Mouse (Mus musculus) neutrophil, adult 5-6 weeks (primary cell): ENCODE data around the gene Cnot1. TPM values are rescaled to one million over a fixed set of nuclear protein-coding genes. Genes with fewer than 3 reads are reported as not detected.

Experiments used
- ATAC-seq: fragments of 151-379, 151-347 bp; 2 replicates; pipeline ENCODE4 v1.8.0; 2017; ENCODE audit warnings: mild to moderate bottlenecking, moderate TSS enrichment; ENCODE audit not compliant: insufficient number of reproducible peaks, poor library complexity, low FRiP score, severe bottlenecking; ENCODE audit errors: extremely low read depth
- total RNA-seq: library from RNA; stranded (forward); fragments of 200-1000 nt; gene quantifications from 2 replicates; pipeline ENCODE4 v1.2.3, GENCODE M21; 2017

Gene Cnot1
- 160 and 182 TPM in 2 replicates for total RNA-seq

- ATAC-seq: peak; percentile 86
These were observed at the start of gene Cnot1 for GRCm38 (mm10) chr8:95807331-95807843. TSS of gene Cnot1 (minus strand) at chr8:95807464.

DNA sequence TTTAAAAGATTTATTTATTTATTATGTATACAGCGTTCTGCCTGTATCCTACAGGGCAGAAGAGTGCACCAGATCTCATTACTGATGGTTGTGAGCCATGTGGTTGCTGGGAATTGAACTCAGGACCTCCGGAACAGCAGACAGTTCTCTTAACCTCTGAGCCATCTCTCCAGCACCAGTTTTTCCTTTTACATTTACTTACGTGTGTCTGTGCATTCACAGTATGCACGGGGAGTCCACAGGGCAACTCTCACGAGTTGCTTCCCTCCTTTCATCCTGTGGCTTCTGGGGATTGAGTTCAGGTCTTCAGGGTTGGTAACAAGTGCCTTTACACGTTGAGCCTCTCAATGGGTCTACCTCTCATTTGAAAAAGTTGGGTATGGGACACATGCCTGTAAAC is 46.9 kb upstream of the Cnot1 start:
- no peak for ATAC-seq

DNA sequence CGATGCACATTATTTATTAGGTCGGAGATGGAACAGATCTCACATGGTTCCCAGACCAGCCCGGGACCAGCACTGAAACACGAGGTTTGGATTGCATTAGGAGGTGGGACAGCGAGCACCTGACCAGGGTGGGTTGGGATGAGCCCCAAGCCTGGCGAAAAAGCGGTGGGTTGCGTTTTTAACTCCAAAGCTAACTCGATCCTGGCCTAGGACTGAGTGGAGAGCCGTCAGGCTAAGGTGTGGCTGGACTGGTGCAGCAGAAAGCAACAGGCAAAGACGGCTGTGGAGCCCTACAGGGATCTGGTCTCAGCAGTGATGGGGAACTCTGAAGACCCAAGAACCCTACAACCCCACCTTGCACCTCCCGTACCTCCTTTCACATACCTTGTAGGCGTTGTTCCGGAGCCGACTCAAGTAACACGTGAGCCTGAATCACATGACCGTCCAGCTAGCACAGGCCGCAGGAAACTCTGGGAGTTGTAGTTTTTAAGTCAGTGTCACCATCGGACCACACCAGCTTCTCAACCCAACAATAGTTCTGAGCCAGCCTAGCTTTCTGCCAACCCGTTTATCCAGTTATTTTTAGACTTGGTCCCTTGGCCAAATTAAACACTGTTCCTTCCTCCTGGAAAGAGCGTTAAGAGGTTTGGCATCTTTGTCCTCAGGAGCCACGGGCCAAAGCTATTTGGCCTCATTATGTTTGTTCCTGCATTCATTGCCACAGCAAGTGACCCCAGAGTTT is 46.0 kb upstream of the Cnot1 start, which contains the start of gene Slc38a7:
Gene Slc38a7, minus strand, starts transcription at position 438 of the 742 bp plus-strand sequence.
- peak; percentile 91 for ATAC-seq

DNA sequence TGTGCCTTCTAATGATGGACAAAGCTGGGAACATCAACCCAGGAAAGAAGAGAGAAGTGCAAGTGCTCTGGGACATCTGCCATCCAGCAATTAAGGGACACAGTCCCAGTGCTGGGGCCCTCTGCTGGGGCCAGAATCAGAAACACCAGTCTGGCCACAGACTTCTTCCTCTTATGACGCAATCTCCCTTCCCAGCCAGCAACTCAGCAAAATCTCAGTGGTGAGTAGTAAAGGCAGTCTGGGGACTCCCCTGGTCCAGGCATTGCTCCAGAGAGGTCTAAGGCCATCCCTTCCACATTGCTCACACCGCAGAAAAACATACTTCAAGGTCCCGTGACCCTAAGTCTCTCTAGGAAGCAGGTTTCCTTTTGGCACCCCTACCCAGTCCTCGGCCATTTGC is 45.0 kb upstream of the Cnot1 start:
- ATAC-seq: peak; percentile 81

GRCm38 (mm10) chr8:95850326-95850725 is 43.1 kb upstream of the Cnot1 start:
- ATAC-seq: no peak

GRCm38 (mm10) chr8:95848734-95849464 is 41.6 kb upstream of the Cnot1 start:
- ATAC-seq: no peak

DNA sequence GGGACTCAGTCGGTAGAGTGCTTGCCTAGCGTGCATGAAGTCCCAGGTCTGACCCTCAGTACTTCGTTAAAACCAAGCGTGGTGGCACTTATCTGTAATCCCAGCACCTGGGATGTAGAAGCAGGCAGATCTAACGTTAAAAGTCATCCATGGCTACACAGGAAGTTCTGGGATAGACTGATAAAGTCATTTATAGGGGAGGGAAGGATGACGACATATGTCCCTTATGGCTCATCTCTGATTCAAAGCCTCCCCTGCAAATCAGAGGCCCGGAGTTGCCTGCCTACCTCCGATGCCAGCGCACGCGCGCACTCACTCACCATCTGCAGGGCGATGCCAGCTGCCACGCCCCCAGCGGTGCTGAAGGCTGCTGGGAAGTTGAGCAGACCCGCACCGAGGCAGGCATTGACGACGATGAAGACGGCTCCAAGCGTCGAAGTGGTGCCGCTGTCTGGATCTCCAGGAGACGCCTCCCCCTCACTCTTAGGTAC is 40.8 kb upstream of the Cnot1 start:
- ATAC-seq: no peak

DNA sequence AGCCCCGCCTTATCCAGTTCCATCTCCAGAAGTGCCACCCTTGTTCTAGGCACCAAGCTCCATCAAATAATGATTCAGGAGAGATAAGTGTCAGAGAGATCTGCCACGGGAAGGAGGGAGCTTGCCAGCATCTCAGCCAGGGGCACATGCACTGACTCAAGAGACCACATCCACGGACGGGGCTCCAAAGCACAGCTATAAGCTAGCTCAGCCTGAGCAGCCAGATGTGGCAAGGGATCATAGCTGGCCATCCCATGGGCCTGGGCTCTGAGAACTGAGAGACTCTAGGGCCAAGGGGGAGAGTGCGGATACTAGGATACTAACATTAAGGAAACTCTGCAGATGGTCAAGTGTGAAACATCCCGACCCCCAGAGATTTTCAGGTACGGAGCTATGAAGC is 37.8 kb upstream of the Cnot1 start:
- no peak for ATAC-seq

DNA sequence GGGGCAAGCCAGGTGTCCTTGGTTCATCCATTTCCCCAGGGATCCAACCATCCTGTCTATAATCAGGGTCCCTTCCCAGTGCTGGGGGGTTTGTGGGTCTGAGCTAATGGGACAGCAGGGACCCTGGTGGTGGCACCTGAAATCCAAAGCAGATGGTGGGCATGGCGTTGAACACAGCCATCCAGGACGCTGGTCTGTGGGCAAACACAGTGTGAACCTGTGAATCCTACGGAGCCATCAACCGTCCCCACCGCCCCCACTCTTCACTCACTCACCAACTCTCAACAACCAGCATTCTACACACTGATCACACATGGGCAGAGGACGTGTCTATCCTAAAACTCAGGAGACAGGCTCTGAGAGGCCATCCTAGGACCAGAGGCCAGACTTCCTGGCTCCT is 36.7 kb upstream of the Cnot1 start:
- no peak for ATAC-seq

GRCm38 (mm10) chr8:95841436-95841835 is 34.2 kb upstream of the Cnot1 start:
- ATAC-seq: no peak

DNA sequence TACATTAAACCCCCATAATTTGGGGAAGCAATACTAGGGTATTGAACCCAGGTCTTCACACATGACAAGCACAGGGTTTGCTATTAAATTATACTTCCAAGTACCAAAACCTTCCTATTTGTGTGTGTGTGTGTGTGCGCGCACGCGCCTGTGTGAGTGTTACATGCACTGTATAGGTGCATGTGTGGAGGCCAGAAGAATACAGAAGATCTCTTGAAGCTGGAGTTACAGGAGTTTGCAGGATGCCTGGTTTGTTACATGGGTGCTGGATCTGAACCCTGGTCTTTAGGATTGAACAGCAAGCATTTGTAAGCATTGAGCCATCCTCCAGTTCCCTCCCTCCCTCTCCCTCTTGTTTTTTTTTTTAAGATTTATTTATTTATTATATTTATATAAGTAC is 32.0 kb upstream of the Cnot1 start:
- ATAC-seq: no peak

GRCm38 (mm10) chr8:95837266-95837665 is 30.0 kb upstream of the Cnot1 start:
- no peak for ATAC-seq

DNA sequence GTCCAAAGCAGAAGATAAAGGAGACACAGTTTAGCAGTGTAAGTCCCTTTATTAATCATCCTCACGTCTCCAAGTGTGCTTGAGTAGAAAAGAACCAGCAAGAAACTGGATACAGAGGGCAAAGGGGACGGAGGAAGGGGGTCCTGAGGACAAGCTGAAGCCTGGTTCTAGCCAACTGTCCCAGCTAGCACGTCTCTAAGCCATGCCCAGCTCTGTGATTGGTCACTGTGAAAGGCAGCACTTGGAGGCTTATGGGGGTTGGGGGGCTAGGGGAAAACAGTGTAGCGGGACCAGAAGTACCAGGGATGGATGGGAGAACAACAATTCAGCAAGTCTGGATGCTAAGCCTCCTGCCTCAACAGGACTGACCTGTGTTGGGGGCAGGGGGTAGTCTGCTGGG is 28.6 kb upstream of the Cnot1 start:
- no peak for ATAC-seq

- ATAC-seq: no peak
These were observed 26.2 kb upstream of the Cnot1 start for GRCm38 (mm10) chr8:95833435-95833984.

- ATAC-seq: peak; percentile 71
These were observed 25.6 kb upstream of the Cnot1 start for GRCm38 (mm10) chr8:95832603-95833434.

- no peak for ATAC-seq
These were observed 22.9 kb upstream of the Cnot1 start for GRCm38 (mm10) chr8:95830144-95830543.

GRCm38 (mm10) chr8:95825162-95825561 is 17.9 kb upstream of the Cnot1 start, which contains the start of gene Sap18b:
TSS of gene Sap18b (plus strand) at chr8:95825346.
- ATAC-seq: peak; percentile 90

DNA sequence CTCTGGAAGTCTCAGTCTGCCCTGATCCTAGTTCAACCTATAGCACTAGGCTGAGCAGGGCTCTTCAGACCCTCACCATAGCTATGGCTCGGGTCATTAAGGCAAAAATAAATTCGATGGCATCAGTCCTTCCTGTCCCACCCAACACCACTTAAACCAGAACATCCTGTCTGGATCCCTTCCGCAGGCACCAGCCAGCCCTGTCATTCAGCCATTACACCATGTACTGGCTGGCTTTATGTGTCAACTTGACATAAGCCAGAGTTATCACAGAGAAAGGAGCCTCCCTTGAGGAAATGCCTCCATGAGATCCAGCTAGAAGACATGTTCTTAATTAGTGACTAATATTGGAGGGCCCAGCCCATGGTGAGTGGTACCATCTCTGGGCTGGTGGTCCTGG is 15.4 kb upstream of the Cnot1 start:
- ATAC-seq: no peak

- no peak for ATAC-seq
These were observed 14.8 kb upstream of the Cnot1 start for GRCm38 (mm10) chr8:95822096-95822495.
